Mouse (Mus musculus) kidney, adult 18-20 months (tissue): ENCODE measurements at regions not wholly inside any gene's neighbourhood (a gene's known extent, or its start where the extent isn't known, plus 50 kb on each side); places are given as distances from the start of the nearest gene placed in this dataset.
"Not testable (repeated sequence)": the region's sequence is repeated elsewhere in the genome, so short reads cannot be mapped to it uniquely, and the experiment has no call there.

ENCODE experiments used
- DNase-seq: peaks from one replicate; pipeline ENCODE4 v3.0.0; 2021

GRCm38 (mm10) chr16:79312702-79313101 is 221.8 kb upstream of the Tmprss15 start:
- no peak for DNase-seq

DNA sequence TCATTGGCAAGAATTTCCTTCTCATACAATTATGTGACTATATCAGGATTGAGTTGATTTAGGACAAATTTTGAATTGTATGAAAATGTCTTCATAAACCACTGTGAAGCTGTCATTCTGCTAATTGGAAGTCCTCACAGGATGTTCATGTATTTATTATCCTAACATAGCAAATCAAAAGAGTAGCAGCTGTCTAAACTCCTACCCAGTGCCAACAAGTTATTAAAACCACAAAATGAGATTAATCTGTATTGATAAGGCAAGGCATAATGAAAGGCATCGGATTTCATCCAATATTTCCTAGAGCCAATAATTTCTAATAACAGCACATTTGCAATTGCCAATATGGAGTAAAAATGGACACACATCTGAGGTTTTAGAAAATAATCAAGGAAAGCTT is 217.6 kb upstream of the Tmprss15 start:
- no peak for DNase-seq

DNA sequence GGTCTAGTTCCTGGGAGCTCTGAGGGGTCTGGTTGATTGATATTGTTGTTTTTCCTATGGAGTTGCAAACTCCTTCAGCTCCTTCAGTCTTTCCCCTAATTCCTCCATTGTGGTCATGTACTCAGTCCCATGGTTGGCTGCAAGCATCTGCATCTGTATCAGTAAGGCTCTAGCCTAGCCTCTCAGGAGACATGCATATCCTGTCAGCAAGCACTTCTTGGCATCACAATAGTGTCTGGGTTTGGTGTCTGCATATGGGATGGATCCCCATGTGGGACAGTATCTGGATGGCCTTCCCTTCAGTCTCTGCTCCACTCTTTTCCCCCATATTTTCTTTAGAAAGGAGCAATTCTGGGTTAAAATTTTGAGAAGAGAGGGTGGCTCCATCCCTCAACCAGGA is 205.7 kb upstream of the Tmprss15 start:
- not testable (repeated sequence) for DNase-seq

DNA sequence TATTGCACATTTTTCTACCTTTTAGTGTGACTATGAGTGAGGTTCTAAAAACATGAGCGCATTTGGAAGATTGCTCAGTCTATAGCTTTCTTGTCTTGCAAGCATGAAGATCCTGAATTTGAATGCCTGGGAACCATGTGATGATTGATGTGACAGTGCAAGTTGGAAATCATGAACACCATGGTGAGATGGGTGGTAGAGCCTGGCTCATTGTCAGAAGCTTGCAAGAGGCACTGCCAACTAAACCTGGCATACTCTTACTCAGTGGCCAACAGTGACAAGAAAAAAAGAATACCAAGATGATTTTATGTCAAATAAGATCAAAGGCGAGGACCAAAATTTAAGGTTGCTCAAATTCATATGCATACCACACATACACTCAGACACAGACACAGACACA is 188.1 kb upstream of the Tmprss15 start:
- no peak for DNase-seq

GRCm38 (mm10) chr16:79256525-79256924 is 165.6 kb upstream of the Tmprss15 start:
- DNase-seq, result no peak

DNA sequence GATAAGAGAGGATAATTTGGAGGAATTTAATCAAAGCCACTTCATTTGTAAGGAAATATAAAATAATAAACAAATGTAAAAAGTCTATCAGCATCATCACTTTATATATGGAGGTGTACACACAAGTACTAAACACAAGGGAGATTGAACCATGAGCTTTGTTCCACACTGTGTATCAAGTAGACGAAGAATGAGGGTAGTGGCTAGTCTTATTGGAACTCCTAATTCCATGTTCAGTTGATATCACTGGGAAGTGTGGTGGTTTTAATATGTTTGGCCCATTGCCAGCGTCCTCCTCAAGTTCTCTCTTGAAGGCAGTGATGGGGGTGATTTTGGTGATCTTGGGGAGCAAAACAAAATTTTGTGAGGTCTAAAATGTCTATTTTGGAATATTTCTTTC is 165.2 kb upstream of the Tmprss15 start:
- no peak for DNase-seq

DNA sequence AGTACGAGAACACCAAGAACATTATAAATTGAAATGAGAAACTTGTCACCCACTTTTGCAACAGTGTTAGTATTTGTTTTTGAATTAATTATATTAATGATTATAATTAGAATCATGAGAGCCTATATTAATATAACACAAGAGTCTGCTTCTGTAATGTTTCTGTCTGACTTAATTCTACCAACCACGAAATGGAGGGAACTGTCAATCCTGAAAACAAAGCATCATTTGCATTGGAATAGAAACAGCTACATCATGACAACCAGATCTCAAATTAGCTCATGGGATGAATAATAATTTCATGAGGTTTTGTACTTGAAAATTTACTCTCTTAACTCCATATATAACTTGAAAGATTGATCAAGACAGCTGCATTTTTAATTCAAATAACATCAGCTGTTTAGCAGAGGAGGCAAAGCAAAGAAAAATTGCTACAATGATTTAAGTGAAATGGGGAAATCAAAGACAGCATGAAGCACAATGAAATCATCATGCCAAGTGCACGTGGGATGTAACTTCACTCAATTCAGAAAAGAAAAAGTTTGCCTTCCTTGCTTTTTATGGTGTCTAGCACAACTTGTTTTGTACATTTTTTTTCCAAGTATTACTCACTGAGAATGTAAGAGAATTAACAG is 150.1 kb upstream of the Tmprss15 start:
- DNase-seq, result no peak

GRCm38 (mm10) chr16:79240191-79240590 is 149.3 kb upstream of the Tmprss15 start:
- no peak for DNase-seq

- no peak for DNase-seq
These were observed 100.3 kb upstream of the Tmprss15 start for GRCm38 (mm10) chr16:79191196-79191595.

GRCm38 (mm10) chr16:79186471-79186870 is 95.6 kb upstream of the Tmprss15 start:
- DNase-seq, result no peak

- DNase-seq, result no peak
These were observed 91.6 kb upstream of the Tmprss15 start for GRCm38 (mm10) chr16:79182474-79182873.

GRCm38 (mm10) chr16:79177299-79177999 is 86.6 kb upstream of the Tmprss15 start:
- DNase-seq, result no peak

DNA sequence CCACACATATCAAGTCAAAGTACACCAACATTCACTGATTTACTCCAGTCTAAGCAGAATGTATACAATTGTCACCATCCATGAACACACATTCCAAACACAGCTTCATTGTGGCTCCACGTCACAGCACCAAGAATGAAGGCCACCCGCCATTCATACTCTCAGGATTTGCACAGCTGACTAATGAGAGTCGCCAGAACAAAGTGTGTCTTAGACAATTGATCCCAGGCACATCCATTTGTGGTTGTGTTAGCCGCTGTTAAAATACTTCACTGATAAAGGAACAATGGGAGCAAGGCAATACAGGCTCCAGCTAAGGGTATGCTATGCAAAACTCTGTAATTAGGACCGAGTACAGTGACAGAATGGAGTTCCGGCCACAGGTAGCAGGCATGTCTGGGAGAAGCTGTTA is 85.9 kb upstream of the Tmprss15 start:
- no peak for DNase-seq

DNA sequence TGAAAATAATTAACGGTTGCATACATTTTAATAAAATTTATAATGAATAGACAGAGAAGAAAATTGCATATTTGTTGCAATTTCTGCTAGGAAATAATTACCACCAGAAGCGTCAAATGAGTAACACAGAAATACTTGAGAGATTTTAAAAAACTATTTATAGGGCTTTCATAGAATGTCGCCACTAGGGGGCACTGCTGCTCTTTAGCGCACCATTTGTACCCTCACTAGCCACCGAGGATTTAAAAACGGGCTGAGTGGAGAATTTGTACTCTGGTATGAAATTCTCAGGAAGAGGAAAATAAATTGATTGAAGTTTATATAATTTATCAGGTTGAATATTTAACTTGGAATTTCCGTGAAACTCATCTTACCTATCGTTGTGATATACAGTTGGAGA is 77.3 kb upstream of the Tmprss15 start:
- peak; percentile 38 for DNase-seq

- no peak for DNase-seq
These were observed 51.9 kb upstream of the Tmprss15 start for GRCm38 (mm10) chr16:79142813-79143212.
